Mouse (Mus musculus): ENCODE measurements around the gene Gm3629. TPM values are rescaled to one million over a fixed set of nuclear protein-coding genes. Genes with fewer than 3 reads are reported as not detected.

Gm3629 gene
- polyA plus RNA-seq (2017; shearing (Covaris generic)) = not detected

DNA sequence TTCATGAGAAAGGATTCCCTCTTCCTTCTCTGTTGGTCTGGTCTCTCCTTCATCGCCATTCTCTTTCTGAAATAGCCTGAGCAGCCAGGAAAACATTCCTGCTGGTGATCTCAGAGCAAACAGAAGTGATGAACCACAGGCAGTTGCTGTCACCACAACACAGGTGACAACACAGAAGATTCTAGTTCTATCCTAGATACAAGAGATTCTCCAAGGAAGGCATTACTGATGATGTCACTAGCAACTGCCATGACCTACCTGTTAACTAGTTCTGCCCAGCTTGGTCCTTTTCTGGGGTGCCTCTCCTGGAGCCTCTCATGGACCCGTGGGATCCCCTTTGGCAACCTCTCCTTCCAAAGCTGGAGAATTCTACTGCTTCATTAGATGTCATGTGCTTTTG is at the start of gene Gm3629:
TSS of gene Gm3629 (minus strand) at position 101 of the 400 bp plus-strand sequence.

DNA sequence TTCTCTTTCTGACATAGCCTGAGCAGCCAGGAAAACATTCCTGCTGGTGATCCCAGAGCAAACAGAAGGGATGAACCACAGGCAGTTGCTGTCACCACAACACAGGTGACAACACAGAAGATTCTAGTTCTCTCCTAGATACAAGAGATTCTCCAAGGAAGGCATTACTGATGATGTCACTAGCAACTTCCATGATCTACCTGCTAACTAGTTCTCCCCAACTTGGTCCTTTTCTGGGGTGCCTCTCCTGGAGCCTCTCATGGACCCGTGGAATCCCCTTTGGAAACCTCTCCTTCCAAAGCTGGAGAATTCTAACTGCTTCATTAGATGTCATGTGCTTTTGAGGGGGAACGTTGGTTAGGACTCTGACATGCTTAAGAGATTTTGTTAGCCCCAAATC is 31.9 kb upstream of the Gm3629 start, which contains the start of gene Gm3460:
TSS of gene Gm3460 (minus strand) at position 101 of the 400 bp plus-strand sequence.

DNA sequence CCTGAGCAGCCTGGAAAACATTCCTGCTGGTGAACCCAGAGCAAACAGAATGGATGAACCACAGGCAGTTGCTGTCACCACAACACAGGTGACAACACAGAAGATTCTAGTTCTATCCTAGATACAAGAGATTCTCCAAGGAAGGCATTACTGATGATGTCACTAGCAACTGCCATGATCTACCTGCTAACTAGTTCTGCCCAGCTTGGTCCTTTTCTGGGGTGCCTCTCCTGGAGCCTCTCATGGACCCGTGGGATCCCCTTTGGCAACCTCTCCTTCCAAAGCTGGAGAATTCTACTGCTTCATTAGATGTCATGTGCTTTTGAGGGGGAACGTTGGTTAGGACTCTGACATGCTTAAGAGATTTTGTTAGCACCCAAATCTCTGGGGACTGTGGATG is 53.2 kb downstream of the Gm3629 start, which contains the start of gene Gm8356:
TSS of gene Gm8356 (minus strand) at position 101 of the 400 bp plus-strand sequence.

Other genes with a start within 250 kb of the Gm3629 start
- gene Gm3618, start 246.9 kb downstream of the Gm3629 start, polyA plus RNA-seq (2017; shearing (Covaris generic)) = not detected
- not detected for gene Gm16440, start 200.3 kb downstream of the Gm3629 start, polyA plus RNA-seq (2017; shearing (Covaris generic))
- not detected for gene Gm3591, start 178.1 kb downstream of the Gm3629 start, polyA plus RNA-seq (2017; shearing (Covaris generic))
- not detected for gene Gm3594, start 146.0 kb downstream of the Gm3629 start, polyA plus RNA-seq (2017; shearing (Covaris generic))
- gene Gm8356, start 53.3 kb downstream of the Gm3629 start, polyA plus RNA-seq (2017; shearing (Covaris generic)) = not detected
- not detected for gene Gm3460, start 31.8 kb upstream of the Gm3629 start, polyA plus RNA-seq (2017; shearing (Covaris generic))
- gene Gm10251, start 93.6 kb upstream of the Gm3629 start, polyA plus RNA-seq (2017; shearing (Covaris generic)) = not detected
- gene Gm8050, start 129.6 kb upstream of the Gm3629 start, polyA plus RNA-seq (2017; shearing (Covaris generic)) = not detected
- 2.8 TPM for gene Gm3636, start 151.7 kb upstream of the Gm3629 start, polyA plus RNA-seq (2017; shearing (Covaris generic))
- not detected for gene Gm8362, start 183.8 kb upstream of the Gm3629 start, polyA plus RNA-seq (2017; shearing (Covaris generic))
- not detected for gene Gm3642, start 249.7 kb upstream of the Gm3629 start, polyA plus RNA-seq (2017; shearing (Covaris generic))

Data from effector memory CD4-positive, alpha-beta T cell, adult 5 months (primary cell).